Mouse (Mus musculus): ENCODE results near the gene Gm614. TPM values are rescaled to one million over a fixed set of nuclear protein-coding genes. Genes with fewer than 3 reads are reported as not detected.
A peak's percentile ranks its signal among the peaks of the same experiment; 100 is the strongest.

Gene Gm614
- total and polyA plus RNA-seq, 2 experiments from 2014 or later = 0.16 TPM; not detected in 1

DNA sequence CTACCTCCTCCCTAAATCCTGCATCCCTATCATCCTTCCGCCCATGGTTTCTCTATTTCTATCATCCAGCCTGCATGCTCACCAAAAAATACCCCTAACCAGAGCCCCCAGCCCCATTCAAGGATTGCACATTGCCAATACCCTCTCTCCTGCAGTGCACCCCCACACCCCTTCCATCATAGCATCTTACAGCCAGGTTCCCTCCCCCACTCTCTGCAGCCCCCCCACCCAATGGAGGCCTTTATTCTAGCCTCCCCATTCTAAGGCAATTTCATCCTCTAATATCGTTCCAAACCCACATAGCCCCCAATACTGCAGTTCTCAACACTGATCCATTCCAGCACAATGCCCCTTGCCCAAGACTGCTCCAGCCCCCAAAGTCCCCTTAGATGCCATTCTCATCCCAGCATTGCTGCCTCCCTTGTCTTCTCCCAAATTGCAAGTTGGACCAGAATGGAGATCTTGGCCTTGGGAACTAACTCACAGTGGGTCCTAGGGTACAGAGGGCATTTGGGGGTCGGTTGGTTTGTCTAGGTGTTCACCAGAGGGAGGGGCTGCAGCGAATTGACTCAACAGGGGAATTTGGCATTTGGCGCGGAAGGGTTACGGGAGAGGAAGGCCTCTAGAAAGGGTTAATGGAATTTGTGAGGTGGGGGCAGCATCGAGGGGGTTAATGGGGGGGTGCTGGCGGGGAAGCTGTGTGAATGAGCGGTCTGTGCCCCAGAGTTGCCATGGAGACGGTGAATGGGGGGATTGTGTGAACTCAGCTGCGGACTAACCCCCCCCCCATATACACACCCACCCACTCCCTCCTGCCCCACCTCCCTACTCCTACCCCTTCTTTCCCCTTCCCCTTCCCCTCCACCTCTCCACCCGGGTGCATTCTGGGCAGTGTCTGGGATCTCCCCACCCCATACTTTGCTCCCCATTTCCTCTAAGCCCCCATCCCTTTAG lies 36.0 kb upstream of the Gm614 start:
- ATAC-seq (ENCODE audit: insufficient read depth, low read depth) (no peak), DNase-seq (ENCODE audit: low spot score) (no peak)
- WGBS = 29% methylated on average over 12 of the region's 13 CpGs
- no peaks in the 10 kb centered on the region for H3K9me3 ChIP-seq (replicated peaks; ENCODE audit: control insufficient read depth, low read length)
- peak overlapping the region; percentile 53 for H3K4me2 ChIP-seq (ENCODE audit: low read depth, low read length)
- no peaks in the 10 kb centered on the region for H3K4me1 ChIP-seq (ENCODE audit: control insufficient read depth, insufficient read depth)
- no peak overlapping the region for H3K27ac ChIP-seq (ENCODE audit: low read depth)
- peak overlapping the region; percentile 22 for H3K4me3 ChIP-seq (ENCODE audit: low read depth, low read length)
- H3K9ac ChIP-seq (replicated peaks; ENCODE audit: low read depth, low read length) = no peak overlapping the region
- H3K36me3 ChIP-seq (replicated peaks; ENCODE audit: control insufficient read depth, insufficient read depth, low read length) = no peaks in the 10 kb centered on the region
- H3K27me3 ChIP-seq (ENCODE audit: control insufficient read depth, insufficient read depth, low read length) = no peaks in the 10 kb centered on the region
- no peak for TF ChIP-seq CTCF (IDR thresholded peaks at IDR 0.05; ENCODE audit: low read depth)
- TF ChIP-seq EP300 (IDR thresholded peaks at IDR 0.05; ENCODE audit: low read depth) = no peak

- DNase-seq (ENCODE audit: low spot score) (no peak), ATAC-seq (ENCODE audit: insufficient read depth, low read depth) (no peak)
- Histone ChIP-seq H3K9me3 (replicated peaks; ENCODE audit: control insufficient read depth, low read length) (no peaks in the 10 kb centered on the region), H3K4me3 (ENCODE audit: low read depth, low read length) (peak within 1 kb of the TSS; percentile 22), H3K4me1 (ENCODE audit: control insufficient read depth, insufficient read depth) (no peaks in the 10 kb centered on the region), H3K36me3 (replicated peaks; ENCODE audit: control insufficient read depth, insufficient read depth, low read length) (0 out of 2 replicates have a peak, but pooled peaks cover 3% of the 10 kb centered on the region), H3K4me2 (ENCODE audit: low read depth, low read length) (peak within 1 kb of the TSS; percentile 53), H3K27me3 (ENCODE audit: control insufficient read depth, insufficient read depth, low read length) (no peaks in the 10 kb centered on the region), H3K9ac (replicated peaks; ENCODE audit: low read depth, low read length) (no peak within 1 kb of the TSS), H3K27ac (ENCODE audit: low read depth) (no peak within 1 kb of the TSS)
- TF ChIP-seq EP300 (IDR thresholded peaks at IDR 0.05; ENCODE audit: low read depth) = no peak
- WGBS = 18% methylated on average over 9 of the region's 24 CpGs
These were observed 35.3 kb upstream of the Gm614 start, which contains the start of gene Nlgn3 for GRCm38 (mm10) chrX:101299055-101299454. Gene Nlgn3 (plus strand): TSS chrX:101299168.

GRCm38 (mm10) chrX:101290111-101290510 lies 26.3 kb upstream of the Gm614 start:
- Histone ChIP-seq H3K27ac (ENCODE audit: low read depth) (no peak overlapping the region), H3K9me3 (replicated peaks; ENCODE audit: control insufficient read depth, low read length) (no peaks in the 10 kb centered on the region), H3K36me3 (replicated peaks; ENCODE audit: control insufficient read depth, insufficient read depth, low read length) (peaks cover 61% of the 10 kb centered on the region), H3K9ac (replicated peaks; ENCODE audit: low read depth, low read length) (no peak overlapping the region), H3K27me3 (ENCODE audit: control insufficient read depth, insufficient read depth, low read length) (no peaks in the 10 kb centered on the region), H3K4me3 (ENCODE audit: low read depth, low read length) (no peak overlapping the region), H3K4me2 (ENCODE audit: low read depth, low read length) (no peak overlapping the region), H3K4me1 (ENCODE audit: control insufficient read depth, insufficient read depth) (no peaks in the 10 kb centered on the region)
- WGBS = 74% methylated on average over 10 of the region's 10 CpGs
- ATAC-seq (ENCODE audit: insufficient read depth, low read depth) = no peak
- TF ChIP-seq CTCF (IDR thresholded peaks at IDR 0.05; ENCODE audit: low read depth) (no peak), EP300 (IDR thresholded peaks at IDR 0.05; ENCODE audit: low read depth) (no peak)
- DNase-seq (ENCODE audit: low spot score) = no peak

DNA sequence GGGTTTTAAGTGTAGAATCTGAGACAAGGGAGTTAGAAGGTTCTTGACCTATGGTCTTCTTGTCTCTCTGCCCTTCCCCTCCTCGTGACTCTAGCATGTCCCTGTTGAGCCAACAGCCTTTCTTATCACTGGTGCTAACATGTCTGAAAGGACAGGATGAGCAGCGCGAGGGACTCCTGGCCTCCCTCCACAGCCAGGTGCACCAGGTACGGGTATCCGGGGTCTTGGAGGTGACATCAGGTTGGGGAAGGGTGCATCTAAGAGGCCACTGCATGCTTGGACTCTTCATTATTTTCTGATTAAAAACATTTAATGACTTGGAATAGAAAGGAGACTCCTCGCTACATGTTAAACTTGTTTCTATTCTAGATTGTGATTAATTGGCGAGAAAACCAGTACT lies 25.2 kb upstream of the Gm614 start:
- Histone ChIP-seq H3K4me2 (ENCODE audit: low read depth, low read length) (no peak overlapping the region), H3K27me3 (ENCODE audit: control insufficient read depth, insufficient read depth, low read length) (no peaks in the 10 kb centered on the region), H3K27ac (ENCODE audit: low read depth) (no peak overlapping the region), H3K9ac (replicated peaks; ENCODE audit: low read depth, low read length) (no peak overlapping the region), H3K4me1 (ENCODE audit: control insufficient read depth, insufficient read depth) (no peaks in the 10 kb centered on the region), H3K9me3 (replicated peaks; ENCODE audit: control insufficient read depth, low read length) (no peaks in the 10 kb centered on the region), H3K36me3 (replicated peaks; ENCODE audit: control insufficient read depth, insufficient read depth, low read length) (peaks cover 58% of the 10 kb centered on the region), H3K4me3 (ENCODE audit: low read depth, low read length) (no peak overlapping the region)
- ATAC-seq (ENCODE audit: insufficient read depth, low read depth) = no peak
- TF ChIP-seq EP300 (IDR thresholded peaks at IDR 0.05; ENCODE audit: low read depth) (no peak), CTCF (IDR thresholded peaks at IDR 0.05; ENCODE audit: low read depth) (no peak)
- no peak for DNase-seq (ENCODE audit: low spot score)
- 81% methylated on average over 7 of the region's 7 CpGs for WGBS

DNA sequence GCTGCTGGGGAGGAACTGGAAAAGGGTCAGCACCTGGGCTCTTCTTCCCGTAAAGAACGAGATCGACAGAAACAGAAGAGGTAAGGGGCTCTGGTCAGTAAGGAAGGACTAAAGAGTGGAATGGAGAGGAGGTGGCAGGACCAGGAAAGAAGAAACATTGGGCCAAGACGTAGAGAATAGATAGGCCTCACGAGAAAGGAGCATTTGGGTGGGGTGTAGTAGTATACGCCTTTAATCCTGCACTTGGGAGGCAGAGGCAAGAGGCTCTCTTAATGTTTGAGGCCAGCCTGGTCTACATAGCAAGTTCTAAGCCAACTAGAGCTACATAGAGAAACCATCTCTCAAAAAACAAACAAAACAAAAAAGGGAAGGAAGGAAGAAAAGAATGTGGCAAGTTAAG lies 24.6 kb upstream of the Gm614 start:
- no peak overlapping the region for H3K9ac ChIP-seq (replicated peaks; ENCODE audit: low read depth, low read length)
- H3K4me2 ChIP-seq (ENCODE audit: low read depth, low read length) = no peak overlapping the region
- H3K4me3 ChIP-seq (ENCODE audit: low read depth, low read length) = no peak overlapping the region
- H3K27ac ChIP-seq (ENCODE audit: low read depth) = no peak overlapping the region
- TF ChIP-seq CTCF (IDR thresholded peaks at IDR 0.05; ENCODE audit: low read depth) (no peak), EP300 (IDR thresholded peaks at IDR 0.05; ENCODE audit: low read depth) (no peak)
- H3K27me3 ChIP-seq (ENCODE audit: control insufficient read depth, insufficient read depth, low read length) = no peaks in the 10 kb centered on the region
- peaks cover 56% of the 10 kb centered on the region for H3K36me3 ChIP-seq (replicated peaks; ENCODE audit: control insufficient read depth, insufficient read depth, low read length)
- H3K4me1 ChIP-seq (ENCODE audit: control insufficient read depth, insufficient read depth) = no peaks in the 10 kb centered on the region
- WGBS = 91% methylated on average over 6 of the region's 6 CpGs
- ATAC-seq (ENCODE audit: insufficient read depth, low read depth) (no peak), DNase-seq (ENCODE audit: low spot score) (no peak)
- no peaks in the 10 kb centered on the region for H3K9me3 ChIP-seq (replicated peaks; ENCODE audit: control insufficient read depth, low read length)

All from heart, postnatal 0 days (tissue).